Mouse (Mus musculus) embryonic facial prominence, embryonic 12.5 days (tissue): ENCODE measurements at regions not wholly inside any gene's neighbourhood (a gene's known extent, or its start where the extent isn't known, plus 50 kb on each side); places are given as distances from the start of the nearest gene placed in this dataset.
A peak's percentile ranks its signal among the peaks of the same experiment; 100 is the strongest.

Experiments
- ATAC-seq: fragments of 200-750 bp; cut with Nextera tagmentation; 2 replicates; pipeline ENCODE4 v1.8.0; 2017; ENCODE audit not compliant: insufficient number of reproducible peaks, insufficient read depth, low FRiP score, low TSS enrichment
- H3K27ac ChIP-seq: fragments of 300-500 bp; sonication (generic); 2 replicates; pipeline ENCODE4 v1.5.1; 2016; ENCODE audit warnings: mild to moderate bottlenecking
- H3K27me3 ChIP-seq: fragments of 300-500 bp; sonication (generic); 2 replicates; pipeline ENCODE4 v1.6.1; 2016; ENCODE audit warnings: mild to moderate bottlenecking, moderate library complexity
- H3K36me3 ChIP-seq: fragments of 300-500 bp; sonication (generic); 2 replicates; pipeline ENCODE4 v1.6.1; 2016; ENCODE audit warnings: mild to moderate bottlenecking
- H3K4me1 ChIP-seq: fragments of 300-500 bp; sonication (generic); 2 replicates; pipeline ENCODE4 v1.6.1; 2016
- H3K4me2 ChIP-seq: fragments of 300-500 bp; sonication (generic); replicated peaks from 2 replicates; pipeline ENCODE4 v1.6.1; 2016; ENCODE audit warnings: mild to moderate bottlenecking, moderate library complexity
- H3K4me3 ChIP-seq: fragments of 300-500 bp; sonication (generic); 2 replicates; pipeline ENCODE4 v1.5.1; 2016; ENCODE audit warnings: mild to moderate bottlenecking
- H3K9ac ChIP-seq: fragments of 300-500 bp; sonication (generic); 2 replicates; pipeline ENCODE4 v1.6.1; 2016; ENCODE audit warnings: mild to moderate bottlenecking, moderate library complexity
- H3K9me3 ChIP-seq: fragments of 300-500 bp; sonication (generic); 2 replicates; pipeline ENCODE4 v1.6.1; 2016; ENCODE audit warnings: mild to moderate bottlenecking, moderate library complexity
- WGBS: fragments of 180-500 bp; shearing (Covaris S2); methylation state at CpG from one replicate; pipeline ENCODE4 v1.1.7; 2016; 5-methylcytosine and 5-hydroxymethylcytosine counted together

- Histone ChIP-seq H3K4me1 (peaks cover 16% of the 10 kb centered on the region), H3K36me3 (no peaks in the 10 kb centered on the region), H3K27me3 (no peaks in the 10 kb centered on the region), H3K9me3 (no peaks in the 10 kb centered on the region), H3K9ac (peak overlapping the region; percentile 66), H3K27ac (peak overlapping the region; percentile 94), H3K4me2 (peak overlapping the region; percentile 57), H3K4me3 (peak overlapping the region; percentile 54)
- ATAC-seq, result peak; percentile 2; the same call in 1 of the 2 replicates
- WGBS, result under 1% methylated on average over 12 of the region's 12 CpGs
Measured at GRCm38 (mm10) chr16:25059504-25059992, 227.1 kb upstream of the Tprg start.

- Histone ChIP-seq H3K9ac (no peak overlapping the region), H3K4me2 (peak overlapping the region; percentile 57; the same call in 1 of the 2 replicates), H3K27me3 (no peaks in the 10 kb centered on the region), H3K36me3 (no peaks in the 10 kb centered on the region), H3K4me1 (peaks cover 16% of the 10 kb centered on the region), H3K27ac (peak overlapping the region; percentile 94), H3K4me3 (no peak overlapping the region), H3K9me3 (no peaks in the 10 kb centered on the region)
- ATAC-seq, result no peak
- 71% methylated on average over 8 of the region's 8 CpGs for WGBS
Measured at GRCm38 (mm10) chr16:25060266-25060665, 226.4 kb upstream of the Tprg start.

- no peak for ATAC-seq
- 67% methylated on average over 4 of the region's 4 CpGs for WGBS
- H3K36me3 ChIP-seq, result no peaks in the 10 kb centered on the region
- no peak overlapping the region for H3K4me3 ChIP-seq
- no peak overlapping the region for H3K27ac ChIP-seq
- peaks cover 16% of the 10 kb centered on the region for H3K4me1 ChIP-seq
- no peaks in the 10 kb centered on the region for H3K9me3 ChIP-seq
- no peak overlapping the region for H3K9ac ChIP-seq
- no peaks in the 10 kb centered on the region for H3K27me3 ChIP-seq
- H3K4me2 ChIP-seq, result no peak overlapping the region
Measured at GRCm38 (mm10) chr16:25061631-25062030, 225.0 kb upstream of the Tprg start.

GRCm38 (mm10) chr16:25063981-25064380 lies 222.6 kb upstream of the Tprg start:
- Histone ChIP-seq H3K27me3 (no peaks in the 10 kb centered on the region), H3K4me1 (peaks cover 9% of the 10 kb centered on the region; the same call in 1 of the 2 replicates), H3K36me3 (no peaks in the 10 kb centered on the region), H3K4me2 (no peak overlapping the region), H3K4me3 (no peak overlapping the region), H3K9me3 (no peaks in the 10 kb centered on the region), H3K27ac (no peak overlapping the region), H3K9ac (no peak overlapping the region)
- ATAC-seq, result no peak

GRCm38 (mm10) chr16:25064538-25064937 lies 222.1 kb upstream of the Tprg start:
- H3K4me2 ChIP-seq, result no peak overlapping the region
- no peak overlapping the region for H3K9ac ChIP-seq
- no peak for ATAC-seq

GRCm38 (mm10) chr16:25066822-25067221 lies 219.8 kb upstream of the Tprg start:
- Histone ChIP-seq H3K36me3 (no peaks in the 10 kb centered on the region), H3K27me3 (no peaks in the 10 kb centered on the region), H3K27ac (no peak overlapping the region), H3K9ac (no peak overlapping the region), H3K4me1 (no peaks in the 10 kb centered on the region), H3K4me3 (no peak overlapping the region), H3K4me2 (no peak overlapping the region), H3K9me3 (no peaks in the 10 kb centered on the region)
- 59% methylated on average over 7 of the region's 7 CpGs for WGBS
- ATAC-seq, result no peak

More at GRCm38 (mm10) chr16:25064538-25064937, 222.1 kb upstream of the Tprg start:
- Histone ChIP-seq H3K9me3 (no peaks in the 10 kb centered on the region), H3K27ac (no peak overlapping the region), H3K4me3 (no peak overlapping the region), H3K36me3 (no peaks in the 10 kb centered on the region), H3K27me3 (no peaks in the 10 kb centered on the region), H3K4me1 (peaks cover 9% of the 10 kb centered on the region; the same call in 1 of the 2 replicates)
- 15% methylated on average over 4 of the region's 4 CpGs for WGBS

- no peak for ATAC-seq
- Histone ChIP-seq H3K9ac (no peak overlapping the region), H3K27me3 (no peaks in the 10 kb centered on the region), H3K9me3 (no peaks in the 10 kb centered on the region), H3K4me2 (no peak overlapping the region), H3K27ac (no peak overlapping the region), H3K36me3 (no peaks in the 10 kb centered on the region), H3K4me1 (no peaks in the 10 kb centered on the region), H3K4me3 (no peak overlapping the region)
- 46% methylated on average over 8 of the region's 8 CpGs for WGBS
Measured at GRCm38 (mm10) chr16:25067276-25068249, 219.1 kb upstream of the Tprg start.

GRCm38 (mm10) chr16:25080811-25081210 lies 205.8 kb upstream of the Tprg start:
- no peak overlapping the region for H3K4me2 ChIP-seq
- H3K27ac ChIP-seq, result no peak overlapping the region
- no peaks in the 10 kb centered on the region for H3K9me3 ChIP-seq
- WGBS, result 88% methylated on average over 6 of the region's 6 CpGs
- no peak for ATAC-seq
- no peaks in the 10 kb centered on the region for H3K36me3 ChIP-seq
- no peaks in the 10 kb centered on the region for H3K4me1 ChIP-seq
- no peak overlapping the region for H3K9ac ChIP-seq
- no peak overlapping the region for H3K4me3 ChIP-seq
- no peaks in the 10 kb centered on the region for H3K27me3 ChIP-seq

GRCm38 (mm10) chr16:25083729-25084128 lies 202.9 kb upstream of the Tprg start:
- Histone ChIP-seq H3K27me3 (no peaks in the 10 kb centered on the region), H3K4me1 (no peaks in the 10 kb centered on the region), H3K9ac (no peak overlapping the region), H3K9me3 (no peaks in the 10 kb centered on the region), H3K27ac (no peak overlapping the region), H3K4me2 (no peak overlapping the region), H3K4me3 (no peak overlapping the region), H3K36me3 (no peaks in the 10 kb centered on the region)
- ATAC-seq, result no peak
- 94% methylated on average over 1 of the region's 1 CpGs for WGBS

GRCm38 (mm10) chr16:25087741-25088648 lies 198.6 kb upstream of the Tprg start:
- Histone ChIP-seq H3K4me3 (no peak overlapping the region), H3K36me3 (no peaks in the 10 kb centered on the region), H3K27me3 (no peaks in the 10 kb centered on the region), H3K9ac (no peak overlapping the region), H3K4me2 (no peak overlapping the region), H3K9me3 (no peaks in the 10 kb centered on the region), H3K27ac (no peak overlapping the region), H3K4me1 (no peaks in the 10 kb centered on the region)
- no peak for ATAC-seq
- WGBS, result 70% methylated on average over 10 of the region's 10 CpGs

- H3K4me1 ChIP-seq, result no peaks in the 10 kb centered on the region
- H3K27ac ChIP-seq, result no peak overlapping the region
- no peak for ATAC-seq
- H3K4me3 ChIP-seq, result no peak overlapping the region
- no peak overlapping the region for H3K4me2 ChIP-seq
- no peaks in the 10 kb centered on the region for H3K9me3 ChIP-seq
- no peak overlapping the region for H3K9ac ChIP-seq
- 90% methylated on average over 2 of the region's 2 CpGs for WGBS
- H3K36me3 ChIP-seq, result no peaks in the 10 kb centered on the region
- H3K27me3 ChIP-seq, result no peaks in the 10 kb centered on the region
Measured at GRCm38 (mm10) chr16:25088649-25089019, 198.0 kb upstream of the Tprg start.
